Mouse (Mus musculus) liver, embryonic 15.5 days (tissue): ENCODE measurements around the gene Calcrl. TPM values are rescaled to one million over a fixed set of nuclear protein-coding genes. Genes with fewer than 3 reads are reported as not detected.
"Not testable (repeated sequence)": the region's sequence is repeated elsewhere in the genome, so short reads cannot be mapped to it uniquely, and the experiment has no call there.

Experiments
- ATAC-seq: fragments of 200-750 bp; cut with Nextera tagmentation; 2 replicates; pipeline ENCODE4 v1.8.0; 2017; ENCODE audit warnings: moderate number of reproducible peaks, mild to moderate bottlenecking, moderate library complexity; ENCODE audit not compliant: insufficient read depth
- H3K27ac ChIP-seq: fragments of 300-500 bp; sonication (generic); replicated peaks from 2 replicates; pipeline ENCODE4 v1.5.1; 2015; ENCODE audit warnings: mild to moderate bottlenecking, inconsistent platforms
- H3K27me3 ChIP-seq: fragments of 300-500 bp; sonication (generic); 2 replicates; pipeline ENCODE4 v1.6.1; 2015; ENCODE audit warnings: mild to moderate bottlenecking, inconsistent platforms
- H3K36me3 ChIP-seq: fragments of 300-500 bp; sonication (generic); replicated peaks from 2 replicates; pipeline ENCODE4 v1.6.1; 2015; ENCODE audit warnings: moderate library complexity, mild to moderate bottlenecking, inconsistent platforms
- H3K4me1 ChIP-seq: fragments of 300-500 bp; sonication (generic); replicated peaks from 2 replicates; pipeline ENCODE4 v1.6.1; 2015; ENCODE audit warnings: inconsistent platforms
- H3K4me2 ChIP-seq: fragments of 300-500 bp; sonication (generic); 2 replicates; pipeline ENCODE4 v1.6.1; 2015; ENCODE audit warnings: moderate library complexity, mild to moderate bottlenecking, inconsistent platforms
- H3K4me3 ChIP-seq: fragments of 300-500 bp; sonication (generic); replicated peaks from 2 replicates; pipeline ENCODE4 v1.5.1; 2015; ENCODE audit warnings: mild to moderate bottlenecking, inconsistent platforms
- H3K9ac ChIP-seq: fragments of 300-500 bp; sonication (generic); 2 replicates; pipeline ENCODE4 v1.6.1; 2015; ENCODE audit warnings: moderate library complexity, mild to moderate bottlenecking, inconsistent platforms
- H3K9me3 ChIP-seq: fragments of 300-500 bp; sonication (generic); replicated peaks from 2 replicates; pipeline ENCODE4 v1.6.1; 2016; ENCODE audit warnings: inconsistent platforms
- WGBS: fragments of 180-500 bp; shearing (Covaris S2); methylation state at CpG from one replicate; pipeline ENCODE4 v1.1.7; 2015; ENCODE audit warnings: mixed read lengths; ENCODE audit not compliant: insufficient replicate concordance; 5-methylcytosine and 5-hydroxymethylcytosine counted together
- polyA plus RNA-seq: library from polyadenylated mRNA; unstranded; fragments of >200 nt; fragmentation: Nextera tagmentation; extraction: Ambion mirVana; gene quantifications from 2 replicates; pipeline ENCODE4 v1.2.1, GENCODE M21; 2015

The Calcrl gene
- polyA plus RNA-seq, 1 experiment from 2014 or later: 11.5 TPM

- not testable (repeated sequence) for H3K4me2 ChIP-seq, H3K9me3 ChIP-seq, H3K9ac ChIP-seq, H3K4me3 ChIP-seq, H3K36me3 ChIP-seq, ATAC-seq, H3K27me3 ChIP-seq, H3K27ac ChIP-seq
- H3K4me1 ChIP-seq: peaks cover 21% of the 10 kb centered on the region
- WGBS: 71% methylated on average over 14 of the region's 14 CpGs
Measured at GRCm38 (mm10) chr2:84388537-84388936, 36.7 kb downstream of the Calcrl start.

DNA sequence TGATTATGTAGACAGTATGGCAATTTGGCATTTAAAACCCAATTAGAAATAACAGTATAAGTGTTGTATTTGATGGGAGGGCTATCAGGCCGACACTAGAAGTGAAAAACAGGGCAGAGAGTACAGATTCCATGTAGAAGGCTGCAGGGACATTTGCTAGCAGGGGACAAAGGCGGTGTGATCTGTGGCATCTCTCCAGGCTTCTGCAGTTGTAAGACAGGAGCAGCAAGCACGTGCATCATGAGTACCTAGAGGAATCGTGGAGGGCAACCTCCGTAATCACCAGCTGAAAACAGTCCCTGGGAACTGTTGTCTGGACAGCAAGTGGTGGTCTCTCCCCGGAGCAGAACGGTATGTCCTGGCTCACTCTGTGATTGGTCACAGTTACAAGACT, 37.2 kb downstream of the Calcrl start:
- Histone ChIP-seq H3K9me3 (no peaks in the 10 kb centered on the region), H3K9ac (no peak overlapping the region), H3K27ac (no peak overlapping the region), H3K4me1 (peaks cover 23% of the 10 kb centered on the region), H3K4me2 (peak overlapping the region; percentile 53), H3K27me3 (no peaks in the 10 kb centered on the region), H3K36me3 (no peaks in the 10 kb centered on the region), H3K4me3 (0 out of 2 replicates have a peak overlapping the region, but pooled peaks have one; percentile 39)
- 52% methylated on average over 7 of the region's 7 CpGs for WGBS
- no peak; the same call in 1 of the 2 replicates for ATAC-seq

DNA sequence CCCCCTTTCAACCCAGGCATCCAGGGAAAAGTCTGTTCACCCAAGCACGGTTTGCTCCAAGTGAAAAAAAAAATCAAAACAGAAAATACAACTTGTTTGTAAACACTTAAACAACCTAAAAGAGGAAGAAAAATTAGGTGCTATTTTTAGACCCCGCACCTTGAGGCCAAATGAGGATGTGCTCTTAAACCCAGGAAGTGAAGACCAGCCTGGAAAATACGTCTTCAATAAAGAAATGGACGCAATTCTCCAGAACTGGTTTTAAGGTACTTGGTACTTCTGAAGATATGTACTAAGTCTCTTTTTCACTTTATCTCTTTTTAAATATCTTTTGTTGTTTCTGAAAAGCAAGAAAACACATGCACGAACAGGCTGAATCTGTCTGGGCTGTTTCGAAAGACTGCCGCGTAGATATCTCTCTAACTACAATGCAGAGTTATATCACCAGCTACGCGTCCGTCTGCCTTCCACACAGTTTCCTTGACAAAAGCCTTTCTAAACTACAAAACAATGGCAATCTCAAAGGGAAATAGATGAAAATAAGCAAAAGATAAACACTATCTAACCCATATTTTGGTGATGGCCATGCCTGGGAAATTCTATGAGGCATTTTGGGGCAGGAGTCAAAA, 37.7 kb downstream of the Calcrl start:
- Histone ChIP-seq H3K4me3 (peak overlapping the region; percentile 39), H3K9me3 (no peaks in the 10 kb centered on the region), H3K36me3 (no peaks in the 10 kb centered on the region), H3K27ac (no peak overlapping the region), H3K4me1 (peaks cover 24% of the 10 kb centered on the region), H3K4me2 (peak overlapping the region; percentile 53), H3K9ac (no peak overlapping the region), H3K27me3 (no peaks in the 10 kb centered on the region)
- 20% methylated on average over 11 of the region's 11 CpGs for WGBS
- no peak for ATAC-seq

GRCm38 (mm10) chr2:84386563-84387393, 38.4 kb downstream of the Calcrl start:
- Histone ChIP-seq H3K4me3 (peak overlapping the region; percentile 39), H3K9me3 (no peaks in the 10 kb centered on the region), H3K27ac (peak overlapping the region; percentile 45; the same call in 1 of the 2 replicates), H3K36me3 (no peaks in the 10 kb centered on the region), H3K4me1 (peaks cover 24% of the 10 kb centered on the region), H3K27me3 (no peaks in the 10 kb centered on the region), H3K4me2 (peak overlapping the region; percentile 53), H3K9ac (no peak overlapping the region)
- ATAC-seq: no peak
- 58% methylated on average over 18 of the region's 18 CpGs for WGBS

DNA sequence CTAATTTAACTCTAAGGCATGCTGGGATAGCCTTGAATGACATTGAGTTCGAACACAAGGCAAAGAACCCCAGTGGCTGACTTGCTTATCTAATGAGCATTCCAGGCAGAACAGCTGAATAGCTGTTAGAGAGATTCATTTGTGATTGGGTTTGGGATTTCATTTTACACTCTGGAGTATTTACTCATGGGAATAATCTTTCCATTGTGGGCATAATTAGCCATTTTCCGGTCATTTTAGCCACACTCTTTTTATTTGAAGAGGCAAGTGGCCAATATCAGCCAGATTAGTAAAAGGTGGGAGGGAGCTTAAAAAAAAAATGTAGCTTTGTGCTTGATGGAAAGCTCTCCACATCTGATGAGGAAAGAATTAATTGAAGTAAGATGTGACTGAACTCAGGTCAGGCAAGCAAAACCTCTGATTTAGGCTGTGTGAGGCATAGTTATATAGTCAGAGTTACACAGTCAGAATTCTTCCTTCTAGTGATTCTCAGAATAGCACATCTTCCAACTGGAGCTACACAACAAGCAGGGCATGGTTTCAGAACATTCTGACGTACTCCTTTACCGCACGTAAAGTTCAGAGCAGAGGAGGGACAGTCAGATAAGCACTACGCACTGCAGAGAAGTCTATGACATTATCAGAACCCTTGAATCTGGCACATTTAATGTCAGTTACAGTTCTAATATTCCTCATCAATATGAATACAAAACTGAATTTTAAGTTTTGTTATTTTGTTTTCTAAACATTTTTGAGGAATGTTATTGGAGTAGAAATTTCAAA, 40.1 kb downstream of the Calcrl start:
- Histone ChIP-seq H3K9me3 (no peaks in the 10 kb centered on the region), H3K4me2 (0 out of 2 replicates have a peak overlapping the region, but pooled peaks have one; percentile 3), H3K27me3 (no peaks in the 10 kb centered on the region), H3K4me1 (peaks cover 24% of the 10 kb centered on the region), H3K36me3 (no peaks in the 10 kb centered on the region), H3K27ac (peak overlapping the region; percentile 20; the same call in 1 of the 2 replicates), H3K9ac (no peak overlapping the region), H3K4me3 (no peak overlapping the region)
- ATAC-seq: peak; percentile 82
- 30% methylated on average over 6 of the region's 6 CpGs for WGBS

DNA sequence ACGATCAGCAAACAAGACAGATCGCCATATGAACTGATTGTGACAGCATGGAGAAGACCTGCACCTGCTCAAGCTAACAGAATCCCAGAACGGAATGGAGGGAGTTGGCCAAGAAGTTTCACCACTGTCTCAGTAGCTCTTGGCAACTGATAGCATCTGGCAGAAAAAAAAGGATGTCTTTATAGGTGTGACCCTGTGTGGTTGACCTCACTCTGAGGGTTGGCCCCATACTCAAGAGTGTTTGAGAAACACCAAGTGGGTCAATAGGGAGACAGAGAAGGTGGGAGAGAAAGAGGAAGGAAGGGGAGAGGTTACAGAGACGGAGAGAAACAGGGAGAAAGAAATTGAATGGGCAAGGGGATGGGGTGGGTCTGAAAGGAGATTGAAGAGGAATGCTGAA, 41.4 kb downstream of the Calcrl start:
- no peaks in the 10 kb centered on the region for H3K36me3 ChIP-seq
- H3K27ac ChIP-seq: no peak overlapping the region
- no peaks in the 10 kb centered on the region for H3K9me3 ChIP-seq
- peak; percentile 26; the same call in 1 of the 2 replicates for ATAC-seq
- H3K4me2 ChIP-seq: no peak overlapping the region
- H3K4me1 ChIP-seq: peaks cover 24% of the 10 kb centered on the region
- no peaks in the 10 kb centered on the region for H3K27me3 ChIP-seq
- no peak overlapping the region for H3K4me3 ChIP-seq
- WGBS: 48% methylated on average over 4 of the region's 4 CpGs
- H3K9ac ChIP-seq: no peak overlapping the region

DNA sequence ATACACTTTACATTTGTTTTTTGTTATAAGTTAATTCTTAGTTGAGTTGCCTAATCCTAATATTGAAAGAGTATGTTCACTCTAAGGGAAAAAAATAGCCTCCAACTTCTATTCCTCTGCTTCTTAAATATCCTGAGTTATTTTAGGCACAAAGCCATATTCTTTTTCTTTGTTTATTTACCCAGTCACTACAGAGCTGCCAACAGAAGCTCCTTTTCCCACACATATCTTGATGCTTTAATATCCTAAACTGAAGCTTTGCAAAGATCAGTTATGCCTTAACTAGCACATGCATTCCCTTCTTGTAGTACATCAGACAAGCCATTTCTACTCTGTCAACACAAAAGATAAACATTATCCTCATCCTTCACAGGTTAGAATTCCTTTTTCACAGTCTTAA, 42.7 kb downstream of the Calcrl start:
- Histone ChIP-seq H3K27me3 (no peaks in the 10 kb centered on the region), H3K9ac (no peak overlapping the region), H3K9me3 (no peaks in the 10 kb centered on the region), H3K4me1 (peaks cover 18% of the 10 kb centered on the region), H3K27ac (no peak overlapping the region), H3K4me2 (no peak overlapping the region), H3K36me3 (no peaks in the 10 kb centered on the region), H3K4me3 (no peak overlapping the region)
- no peak for ATAC-seq

GRCm38 (mm10) chr2:84381997-84382396, 43.2 kb downstream of the Calcrl start:
- H3K36me3 ChIP-seq: no peaks in the 10 kb centered on the region
- no peaks in the 10 kb centered on the region for H3K27me3 ChIP-seq
- no peak overlapping the region for H3K4me3 ChIP-seq
- WGBS: 64% methylated on average over 5 of the region's 5 CpGs
- no peak overlapping the region for H3K27ac ChIP-seq
- no peaks in the 10 kb centered on the region for H3K9me3 ChIP-seq
- no peak overlapping the region for H3K4me2 ChIP-seq
- H3K9ac ChIP-seq: no peak overlapping the region
- no peak for ATAC-seq
- H3K4me1 ChIP-seq: peaks cover 15% of the 10 kb centered on the region

DNA sequence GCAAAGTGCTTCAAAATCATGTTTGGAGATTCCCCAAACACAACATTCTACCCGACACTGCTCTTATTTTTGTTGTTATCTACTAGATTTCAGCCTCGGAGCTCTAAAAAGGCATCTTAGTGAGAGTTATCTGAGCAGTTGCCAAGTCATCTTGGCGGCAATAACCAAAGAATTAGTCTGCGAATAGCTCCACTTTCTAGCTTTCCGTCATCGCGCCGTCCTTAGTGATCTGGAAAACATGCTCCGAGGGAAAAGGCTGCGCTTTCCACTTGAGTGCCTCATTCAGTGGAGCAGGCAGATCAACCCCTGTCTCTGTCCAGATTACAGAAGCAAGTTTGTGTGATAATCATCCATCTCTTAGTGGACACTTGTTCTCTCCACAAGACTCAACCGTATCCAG, 44.4 kb downstream of the Calcrl start:
- H3K4me1 ChIP-seq: peaks cover 15% of the 10 kb centered on the region
- WGBS: 78% methylated on average over 11 of the region's 11 CpGs
- H3K4me3 ChIP-seq: no peak overlapping the region
- H3K27ac ChIP-seq: no peak overlapping the region
- no peaks in the 10 kb centered on the region for H3K36me3 ChIP-seq
- no peaks in the 10 kb centered on the region for H3K27me3 ChIP-seq
- no peak for ATAC-seq
- no peaks in the 10 kb centered on the region for H3K9me3 ChIP-seq
- no peak overlapping the region for H3K4me2 ChIP-seq
- H3K9ac ChIP-seq: no peak overlapping the region

DNA sequence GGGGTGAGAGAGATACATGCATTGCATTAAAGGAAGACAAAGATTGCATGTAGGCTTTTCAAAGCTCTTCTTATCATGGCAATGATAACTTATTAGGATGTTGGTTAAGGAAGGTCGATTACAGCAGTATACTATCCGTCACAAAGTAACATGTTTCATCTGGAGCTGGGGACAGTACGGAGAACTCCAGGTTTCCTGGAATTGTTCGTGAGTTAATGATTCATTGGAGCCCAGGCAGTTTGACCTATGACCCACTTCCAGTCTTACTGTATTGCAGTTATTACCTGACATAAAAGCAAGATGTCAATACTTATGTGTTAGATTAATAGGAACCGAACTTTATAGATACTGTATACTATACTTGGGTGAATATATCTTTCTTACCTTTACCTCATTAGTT, 46.5 kb downstream of the Calcrl start:
- Histone ChIP-seq H3K9me3 (no peaks in the 10 kb centered on the region), H3K4me2 (no peak overlapping the region), H3K4me3 (no peak overlapping the region), H3K27me3 (no peaks in the 10 kb centered on the region), H3K9ac (no peak overlapping the region), H3K27ac (no peak overlapping the region), H3K36me3 (no peaks in the 10 kb centered on the region), H3K4me1 (peaks cover 8% of the 10 kb centered on the region)
- ATAC-seq: peak; percentile 40; the same call in 1 of the 2 replicates
- 53% methylated on average over 5 of the region's 5 CpGs for WGBS

DNA sequence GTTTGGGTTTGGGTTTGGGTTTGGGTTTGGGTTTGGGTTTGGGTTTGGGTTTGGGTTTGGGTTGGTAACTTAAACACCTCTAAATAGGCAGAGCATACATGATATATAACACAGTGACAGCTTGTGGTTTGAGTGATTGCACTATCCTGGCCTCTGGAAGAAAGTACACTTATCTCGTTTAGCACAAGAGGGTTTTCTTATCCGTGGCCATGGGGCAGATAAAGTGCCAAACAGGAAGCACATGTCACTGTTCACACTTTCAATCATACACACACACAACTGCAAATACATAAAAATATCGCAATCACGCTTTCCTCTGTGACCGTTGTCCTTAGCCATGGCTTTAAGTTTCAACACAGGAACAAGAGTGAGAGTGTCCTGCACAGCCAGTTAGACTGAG, 56.0 kb downstream of the Calcrl start:
- no peaks in the 10 kb centered on the region for H3K9me3 ChIP-seq
- ATAC-seq: peak; percentile 80
- H3K9ac ChIP-seq: no peak overlapping the region
- H3K4me3 ChIP-seq: no peak overlapping the region
- H3K27ac ChIP-seq: no peak overlapping the region; the same call in 1 of the 2 replicates
- H3K4me2 ChIP-seq: no peak overlapping the region
- H3K36me3 ChIP-seq: no peaks in the 10 kb centered on the region; the same call in 1 of the 2 replicates
- H3K27me3 ChIP-seq: no peaks in the 10 kb centered on the region
- peaks cover 26% of the 10 kb centered on the region for H3K4me1 ChIP-seq
- 12% methylated on average over 5 of the region's 5 CpGs for WGBS
